Mouse (Mus musculus): Measurements from ENCODE around the gene Gm815. TPM values are rescaled to one million over a fixed set of nuclear protein-coding genes. Genes with fewer than 3 reads are reported as not detected.

Gene Gm815
- total RNA-seq, 2 experiments from 2014 or later, result not detected

DNA sequence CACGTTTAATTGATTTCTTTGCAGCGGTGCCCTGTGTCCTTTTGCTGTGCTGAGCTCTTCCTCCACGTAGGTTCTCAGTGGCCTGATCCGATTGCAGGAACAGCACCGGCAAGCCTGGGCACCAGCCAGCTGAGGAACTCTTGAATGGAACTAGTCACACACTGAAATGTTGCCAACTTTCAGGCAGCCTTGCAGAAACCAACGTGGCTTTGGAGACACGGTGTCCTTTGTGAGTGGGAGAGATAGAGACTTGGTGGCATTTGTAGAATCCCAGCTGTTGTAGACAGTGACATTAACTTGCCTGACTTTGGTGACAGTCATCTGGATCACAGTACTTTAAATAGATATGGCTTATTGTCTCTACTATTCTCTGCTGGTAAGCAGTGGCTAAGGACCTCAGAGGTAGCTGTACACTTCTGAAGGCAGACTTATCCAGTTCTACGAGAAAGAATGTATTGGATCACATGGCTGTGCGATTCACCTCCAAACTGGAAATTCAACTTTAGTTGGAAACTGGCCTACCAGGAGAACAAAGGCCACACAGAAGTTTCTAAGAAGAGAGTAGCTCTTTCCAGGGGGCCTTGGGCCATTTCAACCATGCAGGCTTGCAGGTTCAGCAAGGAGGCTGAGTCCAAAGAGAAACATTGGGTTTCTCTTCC lies 5.8 kb downstream of the Gm815 start:
- H3K27ac ChIP-seq, result no peak overlapping the region
- no peak for TF ChIP-seq CTCF (IDR thresholded peaks at IDR 0.05)
- intact Hi-C loops (cut with DNase I), result no loop called here
- DNase-seq, result peak; percentile 41
- no peak overlapping the region for H3K4me3 ChIP-seq

DNA sequence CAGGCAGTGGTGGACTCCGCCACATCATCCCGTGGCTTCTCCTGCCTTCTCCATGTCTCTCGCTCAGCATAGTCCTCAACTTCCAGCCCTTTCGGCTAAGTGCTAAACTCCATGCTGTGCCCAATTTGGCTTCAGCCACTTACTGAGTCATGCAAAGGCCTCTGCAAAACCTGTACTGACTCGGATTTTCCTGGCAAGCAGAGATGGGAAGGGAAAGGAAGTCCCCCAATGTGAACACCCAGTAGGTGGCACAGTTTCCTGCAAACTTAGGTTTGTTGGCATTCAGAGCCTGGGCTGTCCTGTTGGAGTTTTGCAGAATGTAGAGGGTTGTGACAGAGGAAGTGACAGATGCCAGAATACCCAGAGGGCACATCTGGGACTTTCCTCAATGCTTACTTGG lies 7.2 kb downstream of the Gm815 start:
- intact Hi-C loops (cut with DNase I), result no loop called here
- no peak overlapping the region for H3K4me3 ChIP-seq
- no peak overlapping the region for H3K27ac ChIP-seq
- TF ChIP-seq CTCF (IDR thresholded peaks at IDR 0.05), result peak; percentile 28; the same call in 1 of the 2 replicates
- no peak for DNase-seq

DNA sequence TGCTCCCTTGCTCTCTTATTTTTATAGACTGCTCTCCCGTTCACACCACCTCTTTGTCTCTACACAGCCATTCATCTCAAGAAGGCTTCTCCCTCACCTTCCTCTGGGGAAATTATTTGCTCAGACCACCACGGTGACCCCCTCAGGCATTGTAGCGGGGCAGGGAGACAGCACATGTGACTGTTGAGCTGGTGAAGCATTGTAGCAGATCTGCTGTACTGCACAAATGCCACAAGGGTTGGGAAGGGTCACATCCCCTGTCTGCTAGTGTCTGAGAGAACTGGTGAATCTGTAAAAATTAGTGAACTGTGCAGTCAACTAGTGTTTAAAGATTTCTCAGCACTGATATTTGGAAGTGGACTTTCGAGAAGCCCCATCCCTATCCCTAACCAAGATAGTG lies 16.5 kb downstream of the Gm815 start:
- Histone ChIP-seq H3K4me3 (no peak overlapping the region), H3K27ac (no peak overlapping the region)
- DNase-seq, result no peak
- no peak for TF ChIP-seq CTCF (IDR thresholded peaks at IDR 0.05)
- intact Hi-C loops (cut with DNase I), result no loop called here

DNA sequence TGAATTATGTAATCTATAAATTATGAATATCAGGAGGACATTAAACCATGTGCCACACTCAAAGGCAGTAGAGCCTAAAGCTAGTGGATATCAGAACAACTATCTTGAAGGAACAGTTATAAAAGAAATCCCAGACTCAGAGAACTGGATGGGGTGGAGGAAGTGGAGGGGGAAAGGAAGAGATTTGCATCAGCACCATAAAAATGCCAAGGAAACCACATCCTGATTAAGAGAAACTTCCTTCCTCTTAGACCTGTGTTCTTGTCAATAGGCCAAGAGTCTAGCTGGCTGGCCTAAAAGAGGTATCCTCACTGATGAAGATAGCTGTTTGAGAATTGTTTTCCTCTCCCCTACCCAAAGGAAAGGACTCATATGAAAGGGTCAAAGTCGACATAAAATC lies 28.6 kb downstream of the Gm815 start:
- Histone ChIP-seq H3K4me3 (no peak overlapping the region), H3K27ac (no peak overlapping the region)
- TF ChIP-seq CTCF (IDR thresholded peaks at IDR 0.05), result no peak
- DNase-seq, result no peak
- intact Hi-C loops (cut with DNase I), result no loop called here

DNA sequence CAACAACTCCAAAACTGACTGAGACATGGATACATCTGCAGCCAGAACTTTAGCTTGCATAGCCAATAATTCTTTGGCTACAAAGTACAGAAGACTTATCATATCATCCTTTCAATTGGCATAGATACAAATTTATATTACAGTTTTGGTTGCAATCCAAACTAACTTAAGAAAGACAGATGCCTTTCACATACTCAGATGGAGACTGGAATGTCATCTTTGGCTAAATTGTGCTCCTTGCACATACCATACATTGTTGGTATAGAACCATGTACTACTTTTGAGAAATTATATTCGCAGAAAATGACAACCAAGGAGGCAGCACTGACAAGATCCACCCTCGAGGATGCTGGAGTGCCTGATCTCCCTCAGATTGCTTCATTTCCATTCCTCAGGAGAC lies 35.1 kb downstream of the Gm815 start:
- no peak for TF ChIP-seq CTCF (IDR thresholded peaks at IDR 0.05)
- Histone ChIP-seq H3K27ac (no peak overlapping the region), H3K4me3 (no peak overlapping the region)
- intact Hi-C loops (cut with DNase I), result no loop called here
- no peak for DNase-seq

DNA sequence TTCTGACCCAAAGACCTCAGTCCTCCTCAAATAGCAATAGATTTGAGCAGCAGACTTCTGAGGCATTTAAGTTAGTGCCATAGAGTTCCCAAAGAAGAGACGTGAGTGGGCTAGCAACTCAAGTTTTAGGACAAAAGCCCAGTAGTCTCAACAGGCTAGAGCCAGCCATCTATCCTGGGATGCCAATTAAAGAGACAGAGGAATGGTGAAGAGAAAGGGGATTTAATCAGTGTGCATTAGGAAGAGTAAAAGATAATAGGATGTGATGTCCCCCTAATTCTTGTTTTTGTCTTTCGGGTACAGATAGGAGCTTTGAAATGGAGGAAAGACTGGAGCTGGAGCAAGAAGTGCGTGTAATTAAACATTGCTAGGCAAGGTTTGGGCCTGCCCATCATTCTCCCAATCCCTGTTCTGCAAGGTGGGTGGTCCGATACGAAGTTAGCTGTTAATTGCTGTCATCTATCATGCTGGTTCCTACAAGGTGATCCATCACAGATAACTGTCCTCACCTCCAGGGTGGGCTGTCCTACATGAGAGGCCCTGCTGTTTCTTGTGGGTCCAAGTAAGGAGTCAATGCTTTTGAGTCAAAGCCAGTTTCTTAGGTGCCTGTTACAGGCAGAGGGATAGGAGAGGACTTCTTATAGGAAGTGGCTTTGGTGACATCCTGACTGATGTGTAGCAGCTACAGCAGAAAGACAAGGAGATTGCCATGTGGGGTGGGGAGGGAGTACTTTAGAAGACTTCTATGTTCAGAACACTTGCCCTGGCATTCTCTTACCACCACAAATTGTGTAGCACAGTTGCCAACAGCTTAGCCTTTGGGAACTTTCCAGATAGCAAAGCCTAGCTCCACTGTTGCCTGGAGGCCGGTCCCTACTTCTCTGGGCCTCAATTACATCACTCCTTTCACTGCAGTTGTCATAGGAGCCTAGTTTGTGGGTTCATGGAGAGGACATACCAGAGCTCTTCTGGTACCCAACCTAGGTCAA lies 44.9 kb downstream of the Gm815 start:
- intact Hi-C loops (cut with DNase I), result no loop called here
- H3K4me3 ChIP-seq, result no peak overlapping the region
- DNase-seq, result no peak
- TF ChIP-seq CTCF (IDR thresholded peaks at IDR 0.05), result no peak
- H3K27ac ChIP-seq, result no peak overlapping the region

DNA sequence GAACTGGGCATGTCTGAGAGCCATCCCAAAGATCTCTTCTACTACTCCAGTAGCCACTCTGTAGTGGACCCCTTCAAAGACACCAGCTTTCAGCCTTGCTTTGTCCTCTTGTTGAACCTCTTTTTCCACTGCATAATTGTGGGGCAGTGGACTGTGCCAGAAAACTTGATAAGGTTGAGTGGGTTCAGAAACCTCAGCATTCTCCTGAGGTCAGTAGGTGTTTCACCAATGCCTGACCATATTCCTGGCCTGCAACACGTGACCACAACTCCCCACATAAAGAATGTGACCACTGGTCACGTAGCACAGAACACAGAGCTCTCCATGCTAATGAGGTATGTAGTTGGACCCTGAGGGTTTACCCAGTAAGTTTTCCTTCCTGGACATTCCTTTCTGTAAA lies 48.5 kb downstream of the Gm815 start:
- Histone ChIP-seq H3K4me3 (no peak overlapping the region), H3K27ac (no peak overlapping the region)
- DNase-seq, result no peak
- intact Hi-C loops (cut with DNase I), result no loop called here
- no peak for TF ChIP-seq CTCF (IDR thresholded peaks at IDR 0.05)

Data from gastrocnemius, adult 2 months (tissue).